Mouse (Mus musculus): Measurements from ENCODE around the gene Dppa5a.
A peak's percentile ranks its signal among the peaks of the same experiment; 100 is the strongest.
"Not testable (repeated sequence)": the region's sequence is repeated elsewhere in the genome, so short reads cannot be mapped to it uniquely, and the experiment has no call there.

Gene Dppa5a

DNA sequence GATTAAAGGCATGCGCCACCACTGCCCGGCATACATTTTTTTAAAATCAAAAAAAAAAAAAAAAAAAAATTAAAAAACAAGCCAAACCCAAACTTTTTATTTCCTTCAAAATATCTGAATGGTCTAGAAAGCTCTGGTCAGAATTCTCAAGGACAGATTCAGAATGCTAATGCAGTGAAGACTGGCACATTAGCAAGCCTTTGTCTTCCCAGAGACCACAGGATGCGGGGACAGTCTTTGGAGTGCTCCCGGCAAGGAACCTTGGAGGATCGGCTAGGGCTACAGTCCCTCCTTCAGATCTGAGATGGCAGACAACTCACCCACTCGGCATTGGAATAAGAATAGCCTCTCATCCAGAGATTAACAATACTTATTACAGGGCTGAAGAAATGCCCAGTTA lies 3.3 kb downstream of the Dppa5a start:
- DNase-seq (ENCODE audit: low read depth): no peak

DNA sequence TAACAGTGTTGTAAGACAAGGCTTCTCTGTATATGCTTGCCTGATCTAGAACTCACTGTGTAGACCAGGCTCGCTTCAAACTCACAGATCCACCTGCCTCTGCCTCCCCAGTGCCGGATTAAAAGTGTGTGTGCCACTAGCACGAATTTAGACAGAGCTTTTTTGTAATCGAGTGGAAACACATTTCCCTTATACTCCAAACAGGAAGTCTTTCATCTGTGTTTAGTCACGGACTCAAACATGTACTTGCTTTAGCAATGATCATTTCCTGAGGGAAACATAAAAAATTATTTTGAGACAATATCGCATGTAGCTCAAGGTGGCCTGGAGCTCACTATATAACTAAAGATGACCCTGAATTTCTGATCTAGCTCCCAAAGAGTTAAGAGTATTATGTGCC lies 4.6 kb downstream of the Dppa5a start:
- DNase-seq (ENCODE audit: low read depth): no peak

DNA sequence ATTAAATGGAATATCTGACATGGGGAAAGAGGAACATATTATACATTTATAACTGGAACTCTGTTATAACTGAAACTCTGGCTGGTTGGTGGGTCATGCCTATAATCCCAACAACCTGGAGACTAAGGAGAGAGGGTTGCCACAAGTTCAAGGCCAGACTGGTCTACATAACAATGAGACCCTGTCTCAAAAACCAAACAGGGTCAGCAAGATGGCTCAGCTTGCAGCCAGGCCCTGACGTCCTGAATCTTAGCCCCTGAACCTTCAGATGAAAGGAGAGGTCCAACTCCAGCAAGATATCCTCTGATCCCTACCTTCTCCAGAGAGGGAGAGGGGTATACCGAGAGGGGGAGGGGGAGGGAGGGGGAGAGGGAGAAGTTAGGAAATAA lies 7.5 kb downstream of the Dppa5a start:
- DNase-seq (ENCODE audit: low read depth): no peak

DNA sequence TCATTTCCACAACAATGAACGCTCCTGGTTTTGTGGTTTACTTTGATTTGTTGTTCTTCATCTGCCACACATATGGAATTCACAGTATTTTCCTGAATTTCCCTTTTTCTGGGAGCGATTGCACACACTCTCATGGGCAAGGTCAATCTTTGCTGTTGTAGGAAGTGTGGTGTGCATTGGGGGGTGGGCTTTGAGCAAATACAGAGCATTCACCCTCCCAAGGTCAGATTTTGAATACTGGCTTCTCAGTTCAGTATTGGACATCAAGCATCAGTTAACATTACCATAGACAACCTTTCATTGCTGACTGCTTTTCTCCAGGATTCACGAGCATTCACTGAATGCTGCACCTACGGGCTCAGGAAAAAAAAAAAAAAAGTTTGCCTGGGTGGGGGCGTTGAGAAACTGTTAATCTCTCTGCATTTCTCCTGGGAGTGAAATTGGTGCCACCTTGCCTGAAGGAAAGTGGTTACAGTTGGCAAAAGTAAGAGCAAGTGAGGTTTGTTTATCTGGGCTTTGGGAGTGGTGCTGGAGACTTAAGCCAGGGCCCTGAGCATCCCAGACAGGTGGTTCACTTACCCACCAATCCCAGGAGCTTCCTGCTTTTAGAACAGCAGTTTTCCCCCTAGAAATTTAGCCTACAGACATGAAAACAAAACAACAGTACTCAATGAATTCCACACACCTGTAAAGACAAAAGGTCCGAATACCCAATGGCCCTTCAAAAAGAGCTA lies 8.1 kb downstream of the Dppa5a start:
- no peak for DNase-seq (ENCODE audit: low read depth)

DNA sequence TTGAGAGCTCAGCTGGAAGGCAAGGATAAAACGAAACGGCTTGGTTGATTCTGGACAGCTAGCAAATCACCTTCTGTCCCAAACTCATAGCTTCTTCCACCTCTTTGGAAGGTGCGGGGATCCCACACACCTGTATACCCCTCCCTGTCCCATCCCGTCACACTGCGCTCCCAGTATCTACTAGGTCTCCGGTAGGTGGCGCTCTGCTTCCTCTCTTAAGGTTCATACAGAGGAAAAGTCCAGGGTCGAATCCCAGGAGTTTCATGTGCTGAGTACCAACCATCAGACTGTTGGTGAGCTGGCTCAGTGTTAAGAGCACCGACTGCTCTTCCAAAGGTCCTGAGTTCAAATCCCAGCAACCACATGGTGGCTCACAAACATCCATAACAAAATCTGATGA lies 9.9 kb downstream of the Dppa5a start:
- peak; percentile 78 for DNase-seq (ENCODE audit: low read depth)

DNA sequence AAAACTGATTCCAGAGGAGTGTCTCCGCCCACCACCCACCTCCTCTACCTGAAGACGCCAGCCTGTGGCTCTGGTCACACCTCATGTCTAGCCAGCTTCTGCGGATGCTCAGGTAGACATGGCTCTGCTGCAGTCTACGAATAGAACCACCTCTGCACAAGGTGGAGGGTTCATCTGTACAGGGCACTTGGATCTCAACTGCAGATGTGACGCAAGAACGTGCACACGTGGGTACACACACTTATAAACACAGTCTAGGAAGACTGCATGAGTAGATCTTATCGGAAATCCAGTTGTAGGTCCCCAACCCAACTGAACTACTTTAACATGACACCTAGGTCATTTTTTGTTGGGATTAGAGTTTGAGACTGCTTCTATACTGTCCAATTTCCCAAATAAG lies 12.4 kb downstream of the Dppa5a start, which contains the start of gene Gsta2:
TSS of gene Gsta2 (minus strand) at position 178 of the 400 bp plus-strand sequence.
- no peak for DNase-seq (ENCODE audit: low read depth)

DNA sequence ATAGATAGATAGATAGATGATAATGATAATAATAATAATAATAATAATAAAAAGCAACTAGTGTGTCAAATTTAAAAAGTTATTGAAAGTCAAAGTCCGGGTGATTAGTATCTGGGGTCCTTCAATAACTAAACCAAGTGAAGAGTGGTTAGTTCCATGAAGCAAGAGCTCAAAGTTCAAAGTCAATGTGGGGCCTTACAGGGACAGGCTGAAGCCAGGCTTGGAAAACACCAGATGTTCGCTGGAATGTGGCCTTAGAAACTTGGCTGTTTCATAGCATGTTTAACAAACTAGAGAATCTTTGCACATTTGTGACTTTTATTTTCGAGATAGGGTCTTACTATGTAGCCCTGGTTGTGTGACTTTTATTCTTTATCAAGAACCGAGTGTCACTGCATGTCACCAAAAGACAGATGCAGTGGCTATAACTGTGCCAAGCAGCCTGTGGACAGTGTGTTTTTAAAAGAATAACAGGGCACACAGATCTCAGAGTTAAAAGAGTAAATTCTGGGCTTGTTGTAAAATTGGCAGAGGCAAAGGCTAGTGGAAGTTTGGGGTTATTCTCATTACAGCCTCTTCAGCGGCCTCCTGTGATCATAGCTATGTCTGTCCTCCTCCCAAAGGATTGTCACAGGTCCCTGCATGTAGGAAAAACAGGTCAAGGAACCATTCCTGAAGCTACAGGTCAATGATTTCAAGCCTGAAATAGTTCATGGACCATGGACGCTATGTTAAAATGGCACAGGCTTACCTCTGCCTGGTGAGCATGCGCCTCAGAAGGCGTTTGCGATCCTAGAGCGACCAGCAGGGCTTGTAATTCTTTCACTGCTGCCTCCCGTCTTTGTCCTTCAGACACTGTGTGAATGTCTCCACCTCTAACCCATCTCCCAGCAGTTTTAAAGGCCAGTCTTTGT lies 13.1 kb downstream of the Dppa5a start:
- DNase-seq (ENCODE audit: low read depth): no peak

DNA sequence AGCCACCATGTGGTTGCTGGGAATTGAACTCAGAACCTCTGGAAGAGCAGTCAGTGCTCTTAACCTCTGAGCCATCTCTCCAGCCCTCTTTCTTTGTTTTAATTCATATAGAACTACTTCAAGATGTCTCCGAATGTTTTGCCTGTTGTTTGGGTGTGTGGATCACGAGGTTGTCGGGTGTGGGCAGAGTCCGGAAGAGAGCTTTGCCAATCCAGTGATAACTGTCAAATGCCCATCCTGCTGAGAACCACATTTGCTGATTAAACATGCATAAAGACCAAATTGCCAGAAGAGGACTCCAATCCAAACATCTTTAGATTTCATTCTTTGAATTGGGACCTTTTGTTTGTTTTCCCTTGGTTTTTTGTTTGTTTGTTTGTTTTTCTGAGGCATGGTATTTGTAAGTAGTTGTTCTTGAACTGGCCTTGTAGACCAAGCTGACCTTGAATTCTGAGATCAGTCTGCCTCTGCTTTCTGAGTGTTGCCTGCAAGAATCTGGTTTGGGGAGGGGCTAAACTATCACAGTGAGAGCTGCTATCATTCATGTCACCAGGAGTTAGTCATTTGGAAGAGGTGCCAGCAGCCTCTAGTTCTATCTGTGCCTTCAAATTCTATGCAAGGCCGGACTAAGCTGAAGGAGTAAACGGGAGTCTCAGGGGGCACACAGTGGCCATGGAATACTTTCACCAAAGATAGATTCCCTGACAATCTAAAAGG lies 16.3 kb downstream of the Dppa5a start:
- DNase-seq (ENCODE audit: low read depth): no peak

DNA sequence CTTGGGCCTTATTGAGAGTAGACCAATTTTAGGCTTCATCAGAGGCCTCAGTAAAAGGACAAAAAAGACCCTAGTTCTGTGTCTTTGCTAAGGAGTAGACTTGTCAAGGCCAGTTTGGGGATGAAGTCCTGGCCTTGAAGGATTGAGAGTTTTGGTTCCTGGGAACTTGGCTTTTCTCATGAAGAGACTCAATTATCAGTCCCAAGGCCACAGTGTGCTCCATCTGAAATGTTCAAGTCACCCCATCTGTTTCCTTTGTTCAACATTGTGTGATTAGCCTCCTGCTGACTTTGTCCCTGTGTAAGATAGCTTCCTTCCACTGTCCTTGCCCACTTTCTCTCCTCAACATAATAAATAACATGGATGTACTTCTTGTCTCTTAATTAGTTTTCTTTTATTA lies 18.0 kb downstream of the Dppa5a start:
- not testable (repeated sequence) for DNase-seq (ENCODE audit: low read depth)

DNA sequence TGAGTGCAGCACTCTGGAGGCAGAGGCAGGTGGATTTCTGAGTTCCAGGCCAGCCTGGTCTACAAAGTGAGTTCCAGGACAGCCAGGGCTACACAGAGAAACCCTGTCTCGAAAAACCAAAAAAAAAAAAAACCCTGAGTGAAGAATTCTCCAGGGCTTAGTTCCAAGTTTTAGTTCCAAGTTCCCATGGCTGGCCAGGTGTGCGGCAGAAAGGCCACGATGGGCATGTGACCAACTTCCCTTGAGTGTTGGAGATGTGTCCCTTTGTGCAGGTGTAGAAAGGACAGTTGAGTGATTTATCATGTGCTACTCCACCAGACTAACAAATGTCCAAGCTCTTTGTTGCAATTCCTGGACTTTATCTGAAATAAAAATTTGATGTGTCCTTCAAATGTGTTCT lies 18.8 kb downstream of the Dppa5a start:
- not testable (repeated sequence) for DNase-seq (ENCODE audit: low read depth)

DNA sequence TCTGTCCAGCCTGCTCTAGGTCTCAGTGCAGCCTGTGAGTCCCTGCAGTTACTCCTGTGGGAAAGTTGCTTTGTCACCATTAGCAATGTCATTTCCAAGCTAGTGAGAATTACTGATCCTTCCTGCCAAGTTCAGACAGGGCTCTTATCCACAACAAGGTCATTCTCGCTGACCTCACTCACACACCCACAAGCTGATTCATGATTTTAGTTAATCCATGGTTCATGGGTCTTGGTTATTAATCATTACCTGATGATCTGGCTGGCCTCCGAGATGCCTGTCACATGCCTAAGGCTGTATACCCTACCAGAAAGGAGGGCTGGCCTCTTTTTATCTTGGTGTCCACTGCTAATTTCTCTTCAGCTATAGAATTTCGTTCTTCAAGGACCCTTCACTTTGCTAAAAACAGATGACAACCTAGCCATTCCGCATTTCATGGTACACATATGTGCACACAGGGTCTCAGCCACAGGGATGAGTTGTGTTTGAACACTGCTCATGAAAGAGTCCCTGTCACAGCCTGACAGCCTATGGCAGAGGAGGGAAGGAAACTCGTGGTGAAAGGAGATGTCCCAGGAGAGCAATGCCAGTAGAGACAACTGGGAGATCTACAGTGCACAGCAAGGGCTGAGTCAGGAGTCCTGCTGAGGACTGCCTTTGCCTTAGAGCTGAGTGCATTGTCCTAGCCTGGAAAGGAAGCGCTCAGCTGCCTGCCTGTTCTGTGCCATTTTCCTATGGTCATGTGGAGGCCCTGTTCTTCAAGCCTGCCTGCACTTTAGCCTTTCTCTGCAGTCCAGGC lies 19.6 kb downstream of the Dppa5a start:
- not testable (repeated sequence) for DNase-seq (ENCODE audit: low read depth)

DNA sequence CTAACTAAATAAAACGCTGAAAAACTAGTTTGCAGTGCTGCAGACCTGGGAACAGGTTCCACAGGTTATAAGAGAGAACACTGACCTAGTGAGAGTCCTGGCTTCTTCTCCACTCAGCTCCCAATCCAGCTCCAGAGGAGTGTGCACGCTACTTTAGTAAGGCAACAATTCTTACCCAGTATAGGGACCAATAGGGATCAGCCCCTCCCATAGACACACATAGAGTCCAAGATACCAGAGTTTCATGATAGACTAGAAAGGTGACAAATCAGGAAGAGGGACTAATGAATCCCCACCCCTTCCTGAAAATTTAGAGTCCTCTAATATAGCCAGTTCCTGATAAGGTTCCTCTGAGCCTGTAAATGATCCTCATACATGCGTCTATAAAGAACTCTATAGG lies 21.0 kb downstream of the Dppa5a start:
- no peak for DNase-seq (ENCODE audit: low read depth)

DNA sequence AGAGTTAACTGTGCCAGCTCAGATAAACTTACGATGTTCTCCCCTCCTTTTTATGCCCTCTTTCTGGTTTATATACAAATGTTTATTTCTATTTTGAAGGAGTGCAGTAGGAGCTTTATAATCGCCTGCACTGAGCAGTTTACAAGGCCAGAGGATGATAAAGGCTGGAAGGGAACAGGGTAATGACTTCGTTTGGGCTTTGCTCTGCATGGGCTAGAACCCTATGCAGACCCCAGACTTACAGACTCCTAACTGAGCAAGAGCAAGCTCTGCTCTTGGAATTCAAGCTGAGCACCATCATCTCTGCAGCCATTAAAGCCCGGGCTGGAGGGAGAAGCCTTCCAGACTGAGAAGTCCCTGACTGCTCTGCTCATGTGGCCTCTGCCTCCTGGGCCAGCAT lies 22.7 kb downstream of the Dppa5a start:
- DNase-seq (ENCODE audit: low read depth): not testable (repeated sequence)

DNA sequence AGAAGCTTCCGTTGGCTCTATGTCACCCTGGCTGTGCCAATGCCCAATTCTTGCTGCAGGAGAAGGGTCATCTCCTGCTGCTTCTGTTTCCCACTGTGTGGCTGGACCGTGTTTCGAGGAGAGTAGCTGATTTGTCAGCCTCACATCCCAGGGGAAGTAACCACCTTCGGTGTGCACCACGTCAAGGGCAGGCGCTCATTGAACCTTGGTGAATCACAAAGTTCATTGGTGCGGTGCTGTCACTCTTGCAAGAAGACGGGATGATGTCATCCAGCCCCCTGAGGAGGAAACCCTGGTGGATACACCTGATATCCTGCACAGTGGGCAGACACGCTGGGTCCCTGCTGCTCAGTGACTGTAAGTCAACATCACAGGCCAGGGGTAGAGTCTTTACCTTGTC lies 24.9 kb downstream of the Dppa5a start:
- not testable (repeated sequence) for DNase-seq (ENCODE audit: low read depth)

DNA sequence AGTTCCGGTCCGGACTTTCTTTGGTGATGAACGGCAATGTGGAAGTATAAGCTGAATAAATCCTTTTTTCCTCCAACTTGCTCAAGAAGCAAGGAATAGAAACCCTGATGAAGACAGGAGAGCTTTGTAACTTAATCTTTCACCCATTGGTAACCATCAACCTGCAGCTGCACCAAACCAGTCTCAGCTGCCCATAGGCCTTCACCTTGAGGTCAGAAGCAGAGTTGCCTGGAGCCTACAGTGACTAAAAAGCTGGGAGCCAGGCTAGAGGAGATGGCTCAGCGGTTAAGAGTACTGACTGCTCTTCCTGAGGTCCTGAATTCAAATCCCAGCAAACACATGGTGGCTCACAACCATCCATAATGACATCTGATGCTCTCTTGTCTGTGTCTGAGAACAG lies 25.5 kb downstream of the Dppa5a start:
- DNase-seq (ENCODE audit: low read depth): not testable (repeated sequence)

DNA sequence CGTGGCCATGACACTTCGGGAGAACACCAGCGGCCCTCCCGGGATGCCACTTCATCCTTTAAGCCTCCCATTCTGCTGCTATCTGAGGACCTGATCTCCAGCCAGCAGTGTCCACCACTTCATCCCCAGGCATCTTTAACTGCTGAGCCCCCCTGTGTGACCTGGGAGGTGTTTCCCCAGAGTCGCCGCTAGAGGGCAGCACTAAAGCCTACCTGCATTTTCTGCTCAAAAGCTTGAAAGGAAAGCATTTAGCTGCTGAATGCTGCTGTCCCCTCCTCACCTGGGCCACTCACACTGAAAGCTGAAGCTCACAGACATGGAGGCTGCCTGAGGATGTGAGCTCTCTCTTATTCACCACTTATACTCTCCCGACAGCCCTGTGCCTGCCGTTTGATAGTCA lies 27.7 kb downstream of the Dppa5a start:
- peak; percentile 63 for DNase-seq (ENCODE audit: low read depth)

DNA sequence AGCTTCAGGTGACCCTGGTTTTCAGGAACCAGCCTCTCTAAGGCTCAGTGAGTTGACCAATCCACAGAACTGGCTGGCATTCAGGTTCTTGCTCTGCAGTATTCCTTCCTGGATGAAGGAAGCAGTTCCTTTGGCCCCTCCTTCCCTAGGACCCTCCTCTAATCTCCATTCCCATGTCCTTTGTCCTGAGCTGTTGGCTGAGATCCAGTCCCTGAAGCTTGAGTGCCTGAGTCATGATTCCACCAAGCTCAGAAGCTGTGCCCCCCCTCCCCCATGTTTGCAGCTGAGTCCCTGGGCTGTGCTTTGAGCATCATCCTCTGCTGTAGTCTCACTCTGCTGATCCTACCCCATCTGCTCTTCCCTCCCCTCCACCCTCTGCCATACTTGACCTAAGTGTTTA lies 30.9 kb downstream of the Dppa5a start:
- not testable (repeated sequence) for DNase-seq (ENCODE audit: low read depth)

DNA sequence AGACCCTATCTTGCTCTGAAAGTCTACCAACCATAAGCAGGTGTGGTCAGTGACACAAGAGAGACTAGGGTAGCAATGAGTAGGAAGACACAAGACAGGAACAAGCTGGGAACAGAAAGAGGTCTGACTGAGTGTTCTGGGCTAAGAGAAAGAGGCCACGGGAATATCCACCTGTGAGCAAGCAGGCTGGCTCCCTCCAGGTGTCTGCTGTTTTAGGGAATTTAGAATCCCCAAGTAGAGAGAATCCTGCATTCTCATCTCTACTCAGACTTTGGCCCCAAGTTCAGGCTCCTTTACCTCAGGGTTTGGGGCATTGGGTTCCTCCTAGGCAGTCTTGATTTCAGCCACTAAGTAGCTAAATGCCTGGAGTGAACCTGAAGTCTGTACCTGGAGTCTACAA lies 40.7 kb downstream of the Dppa5a start, which contains the start of gene Omt2b:
TSS of gene Omt2b (plus strand) at position 301 of the 400 bp plus-strand sequence.
- DNase-seq (ENCODE audit: low read depth): not testable (repeated sequence)

DNA sequence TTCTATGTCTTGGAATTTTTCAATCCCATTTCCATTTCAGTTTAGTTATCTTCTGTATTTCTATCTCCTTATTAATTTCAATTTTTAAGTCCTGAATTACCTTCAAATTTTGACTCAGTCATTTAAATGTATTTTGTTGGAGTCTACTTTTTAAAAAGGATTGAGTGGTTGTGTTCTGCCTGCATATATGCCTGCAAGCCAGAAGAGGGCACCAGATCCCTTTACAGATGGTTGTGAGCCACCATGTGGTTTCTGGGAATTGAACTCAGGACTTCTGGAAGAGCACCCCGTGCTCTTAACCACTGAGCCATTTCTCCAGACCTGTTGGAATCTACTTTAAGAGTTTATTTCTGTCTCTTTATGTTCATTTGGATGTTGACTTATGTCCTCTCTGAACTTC lies 48.5 kb downstream of the Dppa5a start:
- peak; percentile 30 for DNase-seq (ENCODE audit: low read depth)

All from induced T-regulatory cell, adult 2 months (primary cell).